Mouse (Mus musculus): ENCODE results near the gene Top2b.

Gene Top2b

GRCm38 (mm10) chr14:16364878-16365337, at the start of gene Top2b:
Gene Top2b, plus strand, starts transcription at chr14:16365179.
- DNase-seq (ENCODE audit: extremely low read depth, low read depth, low spot score), result peak; percentile 81

- no peak for DNase-seq (ENCODE audit: extremely low read depth, low read depth, low spot score)
Measured at GRCm38 (mm10) chr14:16316715-16317114, 48.3 kb upstream of the Top2b start.

GRCm38 (mm10) chr14:16319818-16320217, 45.2 kb upstream of the Top2b start:
- DNase-seq (ENCODE audit: extremely low read depth, low read depth, low spot score), result no peak

GRCm38 (mm10) chr14:16324394-16324793, 40.6 kb upstream of the Top2b start:
- peak; percentile 100 for DNase-seq (ENCODE audit: extremely low read depth, low read depth, low spot score)

- DNase-seq (ENCODE audit: extremely low read depth, low read depth, low spot score), result no peak
Measured at GRCm38 (mm10) chr14:16325208-16325607, 39.8 kb upstream of the Top2b start.

- no peak for DNase-seq (ENCODE audit: extremely low read depth, low read depth, low spot score)
Measured at GRCm38 (mm10) chr14:16328531-16328930, 36.4 kb upstream of the Top2b start.

GRCm38 (mm10) chr14:16328959-16329480, 36.0 kb upstream of the Top2b start:
- no peak for DNase-seq (ENCODE audit: extremely low read depth, low read depth, low spot score)

GRCm38 (mm10) chr14:16329756-16330155, 35.2 kb upstream of the Top2b start:
- DNase-seq (ENCODE audit: extremely low read depth, low read depth, low spot score), result no peak

GRCm38 (mm10) chr14:16334260-16334659, 30.7 kb upstream of the Top2b start:
- DNase-seq (ENCODE audit: extremely low read depth, low read depth, low spot score), result no peak

GRCm38 (mm10) chr14:16335835-16336417, 29.1 kb upstream of the Top2b start:
- no peak for DNase-seq (ENCODE audit: extremely low read depth, low read depth, low spot score)

GRCm38 (mm10) chr14:16347505-16347904, 17.5 kb upstream of the Top2b start:
- no peak for DNase-seq (ENCODE audit: extremely low read depth, low read depth, low spot score)

GRCm38 (mm10) chr14:16359704-16360103, 5.3 kb upstream of the Top2b start:
- DNase-seq (ENCODE audit: extremely low read depth, low read depth, low spot score), result no peak

- DNase-seq (ENCODE audit: extremely low read depth, low read depth, low spot score), result no peak
Measured at GRCm38 (mm10) chr14:16364161-16364831, 683 bp upstream of the Top2b start.

- no peak for DNase-seq (ENCODE audit: extremely low read depth, low read depth, low spot score)
Measured at GRCm38 (mm10) chr14:16365362-16366173, 589 bp downstream of the Top2b start.

GRCm38 (mm10) chr14:16366174-16366889, 1.4 kb downstream of the Top2b start:
- DNase-seq (ENCODE audit: extremely low read depth, low read depth, low spot score), result no peak

- DNase-seq (ENCODE audit: extremely low read depth, low read depth, low spot score), result no peak
Measured at GRCm38 (mm10) chr14:16366986-16367385, 2.0 kb downstream of the Top2b start.

GRCm38 (mm10) chr14:16372761-16373160, 7.8 kb downstream of the Top2b start:
- no peak for DNase-seq (ENCODE audit: extremely low read depth, low read depth, low spot score)

- no peak for DNase-seq (ENCODE audit: extremely low read depth, low read depth, low spot score)
Measured at GRCm38 (mm10) chr14:16373190-16373589, 8.2 kb downstream of the Top2b start.

- DNase-seq (ENCODE audit: extremely low read depth, low read depth, low spot score), result no peak
Measured at GRCm38 (mm10) chr14:16379917-16380570, 15.1 kb downstream of the Top2b start.

- DNase-seq (ENCODE audit: extremely low read depth, low read depth, low spot score), result no peak
Measured at GRCm38 (mm10) chr14:16384783-16385182, 19.8 kb downstream of the Top2b start.

Data from fat pad, adult 2 months (tissue).